In genomic region chr5:113627820-113628437, GRCm38 (mm10) we compare ENCODE assay signal across 12 mouse cellular contexts. TPM values are rescaled to one million over a fixed set of nuclear protein-coding genes. Genes with fewer than 3 reads are reported as not detected.
DNase-seq lines count a peak whose midpoint lies in the region; ATAC-seq and TF ChIP-seq lines count a peak whose summit lies in the region.
"Had no signal": no experiment of that assay in that cellular context is flagged by ENCODE, and none has a peak within 500 bp of the region (broad histone marks: within the 10 kb centered on the region; RNA-seq: fewer than 3 reads in every experiment).

No protein-coding gene starts in this region.

- peak overlapping the region; percentile 15; the same call in 1 of the 2 replicates for H3K27ac ChIP-seq in kidney, embryonic 16.5 days (ENCODE audit: low read length)
- 0 out of 2 replicates have a peak overlapping the region, but pooled peaks have one; percentile 43 for H3K27ac ChIP-seq in limb, embryonic 14.5 days (replicated peaks; ENCODE audit: low read depth, low read length)
- no peak overlapping the region for H3K27ac ChIP-seq in hindbrain, embryonic 16.5 days (ENCODE audit: low read depth, low read length)

- DNase-seq in kidney, postnatal 14 days, result no peak
- DNase-seq in NIH3T3 (ENCODE audit: low read depth), result peak; percentile 64
- peak; percentile 61 to 70 for DNase-seq in heart, adult 9 months (ENCODE audit: low spot score in 2 of 2)
- peak; percentile 77 for DNase-seq in limb, embryonic 14.5 days (ENCODE audit: low spot score)
- no peak for DNase-seq in kidney, adult 9 months
- DNase-seq: cerebellum, postnatal 10 days; thymus, postnatal 36 days had no signal

- H3K27me3 ChIP-seq in kidney, embryonic 16.5 days (ENCODE audit: insufficient read depth, low read length), result no peaks in the 10 kb centered on the region
- no peaks in the 10 kb centered on the region for H3K27me3 ChIP-seq in limb, embryonic 14.5 days (ENCODE audit: control insufficient read depth, insufficient read depth, low read length)
- H3K27me3 ChIP-seq in hindbrain, embryonic 16.5 days (replicated peaks; ENCODE audit: control insufficient read depth, insufficient read depth, low read length), result no peaks in the 10 kb centered on the region; the same call in 1 of the 2 replicates

- peak; percentile 39; the same call in 1 of the 2 replicates for ATAC-seq in kidney, embryonic 16.5 days (ENCODE audit: low FRiP score, low TSS enrichment)
- peak; percentile 81 for ATAC-seq in limb, embryonic 14.5 days (ENCODE audit: low FRiP score, low read depth)
- ATAC-seq in monocyte, adult 5-6 weeks (replicated peaks; ENCODE audit: insufficient number of reproducible peaks, low FRiP score, low TSS enrichment, poor library complexity, severe bottlenecking), result no peak
- no peak for ATAC-seq in hindbrain, embryonic 16.5 days
- ATAC-seq: inflammation-experienced regulatory T-cells, adult 6 months had no signal

- no peak overlapping the region for H3K4me3 ChIP-seq in kidney, embryonic 16.5 days (ENCODE audit: low read length)
- H3K4me3 ChIP-seq in limb, embryonic 14.5 days (replicated peaks; ENCODE audit: low read length), result no peak overlapping the region
- no peak overlapping the region for H3K4me3 ChIP-seq in hindbrain, embryonic 16.5 days (ENCODE audit: low read length)

- TF ChIP-seq POLR2A in limb, embryonic 14.5 days (IDR thresholded peaks at IDR 0.05; ENCODE audit: borderline replicate concordance, extremely low read depth, insufficient read depth, insufficient read length), result no peak

- H3K4me1 ChIP-seq in kidney, embryonic 16.5 days (ENCODE audit: insufficient read depth, low read length), result peaks cover 39% of the 10 kb centered on the region
- H3K4me1 ChIP-seq in limb, embryonic 14.5 days (ENCODE audit: control insufficient read depth, insufficient read depth, low read length), result peaks cover 27% of the 10 kb centered on the region
- H3K4me1 ChIP-seq in hindbrain, embryonic 16.5 days (ENCODE audit: control insufficient read depth, insufficient read depth, low read depth, low read length), result no peaks in the 10 kb centered on the region

- H3K9me3 ChIP-seq in kidney, embryonic 16.5 days (ENCODE audit: low read length), result no peaks in the 10 kb centered on the region
- no peaks in the 10 kb centered on the region for H3K9me3 ChIP-seq in limb, embryonic 14.5 days (ENCODE audit: control insufficient read depth, low read length)
- no peaks in the 10 kb centered on the region for H3K9me3 ChIP-seq in hindbrain, embryonic 16.5 days (ENCODE audit: control insufficient read depth, low read length)

- H3K9ac ChIP-seq in kidney, embryonic 16.5 days (replicated peaks; ENCODE audit: low read length), result no peak overlapping the region
- H3K9ac ChIP-seq in limb, embryonic 14.5 days (ENCODE audit: low read depth, low read length, severe bottlenecking), result no peak overlapping the region
- no peak overlapping the region for H3K9ac ChIP-seq in hindbrain, embryonic 16.5 days (ENCODE audit: low read depth, low read length)

- no peaks in the 10 kb centered on the region for H3K36me3 ChIP-seq in kidney, embryonic 16.5 days (ENCODE audit: insufficient read depth, low read length)
- no peaks in the 10 kb centered on the region for H3K36me3 ChIP-seq in limb, embryonic 14.5 days (ENCODE audit: control insufficient read depth, insufficient read depth, low read length)
- no peaks in the 10 kb centered on the region for H3K36me3 ChIP-seq in hindbrain, embryonic 16.5 days (ENCODE audit: control insufficient read depth, insufficient read depth, low read length)

- H3K4me2 ChIP-seq in kidney, embryonic 16.5 days (replicated peaks; ENCODE audit: low read depth, low read length), result no peak overlapping the region
- H3K4me2 ChIP-seq in limb, embryonic 14.5 days (replicated peaks; ENCODE audit: low read depth, low read length, severe bottlenecking), result no peak overlapping the region
- no peak overlapping the region for H3K4me2 ChIP-seq in hindbrain, embryonic 16.5 days (ENCODE audit: low read length)

- 30% methylated on average over 11 of the region's 11 CpGs for WGBS in kidney, embryonic 16.5 days
- 33% methylated on average over 11 of the region's 11 CpGs for WGBS in limb, embryonic 14.5 days
- 65% methylated on average over 11 of the region's 11 CpGs for WGBS in hindbrain, embryonic 16.5 days

RNA-seq across cellular contexts. Expression of gene Cmklr1, which starts 22.3 kb away (rescaled TPM):
- 4.4 and 6.5 TPM in 2 replicates for polyA plus RNA-seq in kidney, embryonic 16.5 days (2015; fragmentation: Nextera tagmentation; extraction: Ambion mirVana)
- polyA plus RNA-seq in limb, embryonic 14.5 days (2012; rRNA removed), result 10.7 and 17.4 TPM in 2 replicates
- 7.5 and 7.8 TPM in 2 replicates for polyA plus RNA-seq in limb, embryonic 14.5 days (2014; fragmentation: Nextera tagmentation; extraction: Ambion mirVana)
- 15.8 to 84.7 TPM (median 20.2 TPM) in 3 replicates for total RNA-seq in monocyte, adult 5-6 weeks (2017)
- 1.2 and 1.6 TPM in 2 replicates for polyA plus RNA-seq in hindbrain, embryonic 16.5 days (2015; fragmentation: Nextera tagmentation; extraction: Ambion mirVana)
- total RNA-seq: MEL had no signal

Comparison
In these comparisons a context has a peak if more than half of its experiments do, and no peak if none do; other contexts are left out.
1. ATAC-seq: peak in kidney, embryonic 16.5 days (single experiment) and limb, embryonic 14.5 days (single experiment); none in monocyte, adult 5-6 weeks (single experiment) and hindbrain, embryonic 16.5 days (single experiment).
2. DNase-seq: peak in NIH3T3 (single experiment), heart, adult 9 months (2 of 2) and limb, embryonic 14.5 days (single experiment); none in kidney, postnatal 14 days (single experiment) and kidney, adult 9 months (single experiment).